Mouse (Mus musculus): Measurements from ENCODE around the gene Arpc3. TPM values are rescaled to one million over a fixed set of nuclear protein-coding genes. Genes with fewer than 3 reads are reported as not detected.

Gene Arpc3
- polyA plus RNA-seq, 1 experiment: 26.9 TPM

DNA sequence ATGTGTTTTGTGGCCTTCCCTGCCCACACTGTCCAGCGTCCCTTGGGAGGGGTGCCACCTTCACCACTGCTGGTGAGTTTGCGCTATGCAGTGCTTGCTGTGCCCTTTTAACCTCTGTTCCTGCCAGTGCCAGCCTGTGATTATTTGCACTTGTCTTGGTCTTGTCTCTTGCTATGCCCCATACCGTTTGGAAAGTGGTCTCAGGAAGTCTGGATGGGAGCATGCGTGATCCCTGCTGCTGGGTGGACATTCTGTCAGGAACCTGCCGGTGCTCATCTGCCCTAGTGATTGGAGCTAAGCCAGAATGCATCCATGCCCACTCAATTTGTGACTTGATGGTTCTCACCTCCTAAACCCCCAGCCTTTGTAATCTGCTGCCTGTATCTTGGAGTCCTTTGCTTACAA, 59.2 kb downstream of the Arpc3 start:
- TF ChIP-seq GATA1 (IDR thresholded peaks at IDR 0.05; ENCODE audit: low read length): no peak

DNA sequence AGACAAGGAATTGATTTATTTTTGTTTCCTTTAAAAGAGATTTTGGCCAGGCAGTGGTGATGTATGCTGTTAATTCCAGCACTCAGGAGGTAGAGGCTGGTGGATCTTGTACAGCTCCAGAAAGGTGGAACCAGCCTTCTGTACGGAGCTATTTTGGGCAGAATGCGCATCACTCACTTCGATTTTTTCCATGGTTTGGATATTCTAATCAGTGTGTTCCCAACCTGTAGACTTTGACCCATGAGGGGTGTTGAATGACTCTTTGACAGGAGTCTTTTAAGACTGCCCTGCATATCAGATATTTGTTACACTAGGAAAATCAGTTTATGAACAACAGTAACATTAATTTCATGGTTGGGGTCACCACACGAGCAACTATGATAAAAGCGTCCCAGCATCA, 59.6 kb downstream of the Arpc3 start:
- no peak for TF ChIP-seq GATA1 (IDR thresholded peaks at IDR 0.05; ENCODE audit: low read length)

DNA sequence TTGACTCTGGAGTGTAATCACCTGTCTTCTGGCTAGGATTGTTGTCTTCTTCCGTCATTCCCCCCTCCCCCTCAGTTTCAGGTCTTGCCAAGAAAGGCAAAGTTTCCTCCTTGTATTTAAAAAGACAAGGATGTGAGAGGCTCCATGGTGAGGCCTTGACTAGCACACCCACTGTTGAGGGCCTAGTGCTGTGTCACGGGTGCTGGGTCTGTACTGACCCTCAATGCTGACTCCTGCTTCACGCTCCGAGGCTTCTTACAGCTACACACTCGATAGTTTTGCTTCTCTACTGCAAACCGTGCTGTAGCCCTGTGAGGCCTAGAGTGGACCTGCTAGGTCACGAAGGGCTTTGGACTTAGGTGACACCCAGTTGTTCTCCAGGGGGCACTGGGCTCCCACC, 60.5 kb downstream of the Arpc3 start:
- TF ChIP-seq GATA1 (IDR thresholded peaks at IDR 0.05; ENCODE audit: low read length): no peak

DNA sequence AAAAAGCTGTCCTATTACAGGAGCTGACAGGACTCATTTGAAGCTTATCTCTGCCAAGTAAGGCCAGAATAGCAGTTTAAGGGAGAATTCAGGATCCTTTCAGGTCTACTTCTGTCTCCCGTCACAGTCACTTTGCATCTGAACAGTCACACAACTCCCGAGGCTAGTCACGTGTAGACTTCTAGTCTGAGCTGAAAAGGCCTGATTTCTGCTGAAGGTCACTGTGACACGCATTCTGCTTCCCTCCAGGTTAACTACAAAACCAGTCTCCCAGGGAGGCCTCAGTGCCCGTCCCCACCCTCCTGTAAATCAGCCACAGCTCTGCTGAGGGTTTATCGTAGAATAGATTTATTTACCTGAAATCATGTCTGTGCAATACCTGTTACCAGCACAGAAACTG, 61.5 kb downstream of the Arpc3 start:
- TF ChIP-seq GATA1 (IDR thresholded peaks at IDR 0.05; ENCODE audit: low read length): no peak

DNA sequence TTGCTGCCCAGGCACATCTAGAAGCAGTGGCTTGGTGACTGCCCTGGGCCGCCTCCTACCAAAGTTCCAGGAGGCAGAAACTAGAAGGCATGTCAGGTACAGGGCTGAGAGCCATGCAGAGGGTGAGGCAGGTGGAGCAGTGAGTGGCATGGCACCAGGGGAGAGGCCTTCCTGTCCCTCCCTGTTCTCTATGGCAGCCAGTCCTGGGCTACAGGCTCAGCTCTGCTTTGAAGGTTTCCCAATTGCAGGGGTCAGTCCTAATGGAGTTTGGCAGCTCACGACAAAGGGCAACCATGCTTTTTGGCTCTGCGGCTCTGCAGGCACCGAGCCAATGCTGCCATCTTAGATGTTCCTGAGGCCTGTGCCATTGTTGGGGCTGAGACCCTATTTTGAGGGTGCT, 62.8 kb downstream of the Arpc3 start:
- no peak for TF ChIP-seq GATA1 (IDR thresholded peaks at IDR 0.05; ENCODE audit: low read length)

DNA sequence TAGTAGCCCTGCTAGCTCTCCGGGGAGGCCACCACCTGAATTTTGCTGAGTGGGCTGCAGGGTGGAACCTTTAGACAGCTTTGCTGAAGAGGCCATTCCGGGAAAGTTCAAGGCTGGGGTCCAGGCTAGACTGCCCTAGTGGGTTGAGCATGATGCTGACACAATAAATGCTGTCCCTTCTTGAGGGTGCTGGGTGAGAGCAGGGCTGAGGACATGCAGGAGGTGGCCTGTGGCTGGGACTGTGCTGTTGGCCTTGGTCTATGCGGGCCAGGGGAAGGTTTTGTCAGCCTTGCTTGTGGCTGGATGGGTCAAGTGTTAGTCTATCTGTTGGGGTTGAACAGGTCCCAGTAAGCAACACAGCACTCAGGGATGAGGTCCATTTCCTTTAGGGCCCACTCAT, 63.2 kb downstream of the Arpc3 start:
- no peak for TF ChIP-seq GATA1 (IDR thresholded peaks at IDR 0.05; ENCODE audit: low read length)

DNA sequence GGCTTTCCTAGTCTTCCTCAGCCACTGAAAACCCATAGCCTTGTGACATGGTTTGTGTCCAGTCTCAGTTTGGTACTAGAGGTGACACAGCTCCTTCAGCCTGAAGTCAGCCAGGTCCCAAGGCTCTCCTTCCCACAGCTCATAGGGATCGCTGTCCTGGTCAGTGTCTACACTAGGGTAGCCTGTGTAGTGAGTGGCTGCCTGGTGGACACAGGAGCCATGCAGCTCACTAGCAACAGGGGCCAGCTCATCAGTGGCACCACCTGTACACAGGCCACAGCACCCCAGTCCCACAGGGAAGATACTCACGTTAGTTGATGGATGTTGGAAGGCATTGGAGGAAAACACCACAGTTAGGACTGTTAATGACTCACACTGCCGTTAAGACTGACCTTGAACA, 63.9 kb downstream of the Arpc3 start:
- no peak for TF ChIP-seq GATA1 (IDR thresholded peaks at IDR 0.05; ENCODE audit: low read length)

DNA sequence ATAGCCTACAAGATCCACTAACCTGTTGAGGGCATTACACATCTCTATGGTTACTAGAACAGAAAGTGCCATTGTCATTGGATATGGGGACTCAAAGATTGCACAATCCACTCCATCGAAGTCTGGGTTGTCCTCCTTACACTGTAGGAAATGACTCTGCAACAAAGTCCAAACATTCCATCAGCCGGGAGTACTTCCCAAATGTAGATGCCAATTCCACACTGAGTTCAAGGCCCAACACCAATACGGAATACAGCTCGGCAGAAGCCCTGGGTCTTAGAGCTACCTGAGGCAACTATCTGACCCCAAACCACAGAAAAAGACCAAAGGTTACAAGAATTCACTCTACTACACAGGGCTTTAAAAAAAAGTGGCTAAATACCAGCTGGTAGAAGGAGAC, 66.4 kb downstream of the Arpc3 start:
- TF ChIP-seq GATA1 (IDR thresholded peaks at IDR 0.05; ENCODE audit: low read length): no peak

DNA sequence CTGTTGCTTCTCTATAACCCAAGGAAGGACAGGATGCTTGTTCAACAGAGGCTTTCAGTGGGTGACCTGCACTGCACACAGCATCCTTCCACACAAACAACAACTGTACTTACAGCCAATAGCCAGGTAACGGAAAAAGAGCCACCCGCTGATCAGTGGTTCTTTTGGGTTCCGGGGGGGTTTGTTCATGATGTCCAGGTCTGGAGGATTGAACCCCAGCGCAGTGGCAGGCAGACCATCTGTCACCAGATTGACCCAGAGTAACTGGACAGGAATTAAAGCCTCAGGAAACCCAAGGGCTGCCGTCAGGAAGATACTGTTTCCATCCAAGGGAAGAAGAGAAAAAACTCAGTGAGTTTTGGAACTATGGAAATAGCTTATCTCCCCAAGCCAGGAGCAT, 67.7 kb downstream of the Arpc3 start:
- no peak for TF ChIP-seq GATA1 (IDR thresholded peaks at IDR 0.05; ENCODE audit: low read length)

DNA sequence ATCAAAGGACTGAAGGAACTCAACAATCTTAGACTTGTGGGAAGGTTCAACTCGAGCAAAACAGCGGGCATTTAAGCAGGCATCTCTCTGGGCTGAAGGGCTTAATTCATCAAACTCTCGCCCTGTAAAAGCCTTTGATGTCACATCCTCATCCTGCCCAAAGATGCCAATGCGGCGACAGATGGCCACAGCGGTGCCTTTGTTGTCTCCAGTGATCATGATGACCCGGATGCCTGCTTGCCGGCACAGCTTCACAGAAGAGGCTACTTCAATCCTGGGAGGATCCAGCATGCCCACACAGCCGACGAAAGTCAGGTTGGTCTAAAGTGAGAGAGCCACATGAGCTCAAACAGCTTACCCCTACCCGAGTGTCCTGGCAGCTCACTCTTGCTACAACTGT, 69.0 kb downstream of the Arpc3 start:
- no peak for TF ChIP-seq GATA1 (IDR thresholded peaks at IDR 0.05; ENCODE audit: low read length)

DNA sequence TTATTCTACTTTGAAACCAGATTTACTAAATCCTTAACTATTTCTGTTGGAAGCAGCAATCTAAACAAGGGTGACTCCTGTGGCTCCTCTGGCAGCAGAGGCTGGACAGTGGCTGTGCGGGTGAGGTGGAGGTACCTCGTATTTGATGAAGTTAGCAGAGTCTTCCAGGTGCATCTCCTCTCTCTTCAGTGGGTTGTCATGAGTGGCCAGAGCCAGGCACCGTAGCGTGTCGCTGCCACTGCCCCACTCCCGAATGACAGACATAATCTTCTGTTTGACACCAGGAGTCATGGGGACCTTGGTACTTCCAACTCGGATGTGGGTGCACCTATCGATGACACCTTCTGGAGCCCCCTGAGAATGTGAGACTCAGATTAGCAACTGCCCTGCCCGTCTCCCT, 69.8 kb downstream of the Arpc3 start:
- no peak for TF ChIP-seq GATA1 (IDR thresholded peaks at IDR 0.05; ENCODE audit: low read length)

Other genes with a start within 250 kb of the Arpc3 start
- 154 and 174 TPM in 2 replicates for gene Ppp1cc, start 233.6 kb upstream of the Arpc3 start, polyA plus RNA-seq (2012)
- 0.29 and 0.55 TPM in 2 replicates for gene Hvcn1, start 185.1 kb upstream of the Arpc3 start, polyA plus RNA-seq (2012)
- 5.1 and 5.4 TPM in 2 replicates for gene Tctn1, start 127.4 kb upstream of the Arpc3 start, polyA plus RNA-seq (2012)
- gene Pptc7, start 107.5 kb upstream of the Arpc3 start, polyA plus RNA-seq (2012): 6.8 and 10.2 TPM in 2 replicates
- 1.8 and 4.5 TPM in 2 replicates for gene Rad9b, start 37.6 kb upstream of the Arpc3 start, polyA plus RNA-seq (2012)
- 9.2 and 16.5 TPM in 2 replicates for gene Vps29, start 37.5 kb upstream of the Arpc3 start, polyA plus RNA-seq (2012)
- 50.2 and 84.1 TPM in 2 replicates for gene Gpn3, start 20.0 kb upstream of the Arpc3 start, polyA plus RNA-seq (2012)
- gene Fam216a, start 19.5 kb upstream of the Arpc3 start, polyA plus RNA-seq (2012): 55.1 and 75.6 TPM in 2 replicates
- 20.5 and 22.2 TPM in 2 replicates for gene Anapc7, start 29.8 kb downstream of the Arpc3 start, polyA plus RNA-seq (2012)
- 43.2 and 53.5 TPM in 2 replicates for gene Atp2a2, start 110.3 kb downstream of the Arpc3 start, polyA plus RNA-seq (2012)
- gene Ift81, start 222.6 kb downstream of the Arpc3 start, polyA plus RNA-seq (2012): 1.1 and 1.7 TPM in 2 replicates

Data from G1E-ER4 (cell line).